Mouse (Mus musculus): Measurements from ENCODE around the gene Atg7. TPM values are rescaled to one million over a fixed set of nuclear protein-coding genes. Genes with fewer than 3 reads are reported as not detected.

Gene Atg7
- polyA plus RNA-seq, 1 experiment from 2014 or later: 19.2 TPM

- Histone ChIP-seq H3K36me3 (no peaks in the 10 kb centered on the region), H3K4me1 (peaks cover 45% of the 10 kb centered on the region), H3K4me2 (replicated peaks) (no peak overlapping the region), H3K9me3 (no peaks in the 10 kb centered on the region), H3K27ac (no peak overlapping the region), H3K27me3 (replicated peaks) (no peaks in the 10 kb centered on the region), H3K9ac (no peak overlapping the region), H3K4me3 (no peak overlapping the region)
- 72% methylated on average over 8 of the region's 8 CpGs for WGBS
- ATAC-seq (ENCODE audit: low FRiP score, low read depth): no peak
Measured at GRCm38 (mm10) chr6:114905253-114906028, 262.5 kb downstream of the Atg7 start.

GRCm38 (mm10) chr6:114906209-114906608 is 263.3 kb downstream of the Atg7 start:
- H3K27me3 ChIP-seq (replicated peaks): no peaks in the 10 kb centered on the region
- 61% methylated on average over 5 of the region's 5 CpGs for WGBS
- no peak for ATAC-seq (ENCODE audit: low FRiP score, low read depth)
- no peaks in the 10 kb centered on the region for H3K36me3 ChIP-seq
- no peaks in the 10 kb centered on the region for H3K9me3 ChIP-seq
- peaks cover 38% of the 10 kb centered on the region for H3K4me1 ChIP-seq
- H3K4me2 ChIP-seq (replicated peaks): no peak overlapping the region
- H3K4me3 ChIP-seq: no peak overlapping the region
- no peak overlapping the region for H3K9ac ChIP-seq
- H3K27ac ChIP-seq: no peak overlapping the region

GRCm38 (mm10) chr6:114907459-114907858 is 264.6 kb downstream of the Atg7 start:
- Histone ChIP-seq H3K9ac (no peak overlapping the region), H3K4me3 (no peak overlapping the region), H3K9me3 (no peaks in the 10 kb centered on the region), H3K4me1 (peaks cover 28% of the 10 kb centered on the region), H3K36me3 (no peaks in the 10 kb centered on the region), H3K27me3 (replicated peaks) (no peaks in the 10 kb centered on the region), H3K4me2 (replicated peaks) (no peak overlapping the region), H3K27ac (no peak overlapping the region)
- no peak for ATAC-seq (ENCODE audit: low FRiP score, low read depth)
- 97% methylated on average over 6 of the region's 6 CpGs for WGBS

- Histone ChIP-seq H3K27ac (no peak overlapping the region), H3K9ac (no peak overlapping the region), H3K4me2 (replicated peaks) (no peak overlapping the region), H3K9me3 (no peaks in the 10 kb centered on the region), H3K36me3 (no peaks in the 10 kb centered on the region), H3K4me3 (no peak overlapping the region), H3K4me1 (peaks cover 25% of the 10 kb centered on the region), H3K27me3 (replicated peaks) (no peaks in the 10 kb centered on the region)
- ATAC-seq (ENCODE audit: low FRiP score, low read depth): no peak
- 94% methylated on average over 7 of the region's 7 CpGs for WGBS
Measured at GRCm38 (mm10) chr6:114909801-114910200, 266.9 kb downstream of the Atg7 start.

Other genes starting within 250 kb of the Atg7 start
- gene Hrh1, start 245.2 kb upstream of the Atg7 start, polyA plus RNA-seq (2016; fragmentation: Nextera tagmentation; extraction: Ambion mirVana): 0.18 and 0.24 TPM in 2 replicates

Data from neural tube, embryonic 12.5 days (tissue).